Mouse (Mus musculus): ENCODE results near the gene Ciao2a.
A peak's percentile ranks its signal among the peaks of the same experiment; 100 is the strongest.

The Ciao2a gene

DNA sequence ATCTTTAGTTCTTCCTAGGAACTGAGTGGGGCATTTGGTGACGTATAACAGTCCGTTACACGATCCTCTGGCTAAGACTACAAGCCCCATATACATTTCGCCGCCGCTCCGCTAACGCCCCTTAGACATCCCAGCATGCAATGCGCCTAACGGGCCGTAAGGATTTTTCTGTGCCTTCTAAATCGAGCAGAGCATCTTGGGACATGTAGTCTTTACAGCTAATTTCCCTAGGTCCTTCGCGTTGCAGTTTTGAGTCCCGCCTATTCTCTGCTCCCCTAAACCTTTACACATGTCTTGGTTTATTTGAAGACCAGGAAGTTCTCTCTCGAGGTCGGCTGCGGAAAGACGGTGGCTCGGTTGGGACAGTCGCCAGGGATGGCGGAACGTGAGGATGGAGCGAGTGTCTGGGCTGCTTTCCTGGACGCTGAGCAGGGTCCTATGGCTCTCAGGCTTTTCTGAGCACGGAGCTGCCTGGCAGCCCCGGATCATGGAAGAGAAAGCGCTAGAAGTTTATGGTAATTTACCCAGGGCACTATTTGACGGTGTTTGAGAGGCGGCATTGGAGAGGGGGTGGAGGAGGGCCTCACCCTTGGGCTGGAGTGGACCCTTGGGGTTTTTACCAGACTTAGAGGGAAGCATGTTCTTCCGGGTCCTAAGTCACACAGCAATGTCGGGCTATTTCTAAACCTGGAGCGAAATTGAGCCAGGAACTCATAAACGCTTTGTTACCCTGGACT is at the start of gene Ciao2a, which contains the start of gene Snx1:
TSS of gene Ciao2a (plus strand) at position 156 of the 737 bp plus-strand sequence.
TSS of gene Snx1 (minus strand) at position 132 of the 737 bp plus-strand sequence.
- peak; percentile 94 for DNase-seq

GRCm38 (mm10) chr9:66078072-66078471 is 48.3 kb upstream of the Ciao2a start:
- DNase-seq = no peak

- no peak for DNase-seq
These were observed 47.9 kb upstream of the Ciao2a start for GRCm38 (mm10) chr9:66078493-66078892.

DNA sequence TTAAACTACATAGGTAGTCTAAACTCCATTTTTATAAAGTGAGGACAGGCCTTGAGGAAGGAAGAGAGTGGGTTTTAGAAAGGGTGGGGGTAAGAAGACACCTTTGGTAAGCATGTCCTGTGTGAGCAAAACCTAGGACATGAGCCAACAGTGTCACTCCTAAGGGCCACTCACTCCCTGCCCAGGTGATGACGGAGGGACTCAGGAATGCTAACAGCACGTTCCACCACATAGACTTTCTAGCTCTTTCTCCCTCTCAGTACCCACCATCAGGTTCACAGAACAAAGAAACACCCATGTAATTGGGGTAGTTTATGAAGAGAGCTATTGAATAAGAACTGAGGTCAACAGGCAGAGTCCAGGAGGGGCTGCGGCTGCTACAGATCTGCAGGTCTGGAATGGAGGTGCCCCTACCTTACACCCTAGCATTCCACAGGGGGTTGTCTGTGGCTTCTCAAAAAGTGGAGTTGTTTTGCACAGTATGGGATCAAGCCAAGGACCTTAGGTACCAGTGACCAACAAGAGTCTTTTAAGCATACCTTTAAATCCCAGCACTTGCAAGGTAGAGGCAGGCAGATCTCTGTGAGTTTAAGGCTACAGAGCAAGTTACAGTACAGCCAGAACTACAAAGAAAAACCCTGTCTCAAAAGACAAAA is 45.5 kb upstream of the Ciao2a start:
- no peak for DNase-seq

- DNase-seq = no peak
These were observed 44.4 kb upstream of the Ciao2a start for GRCm38 (mm10) chr9:66081999-66082398.

DNA sequence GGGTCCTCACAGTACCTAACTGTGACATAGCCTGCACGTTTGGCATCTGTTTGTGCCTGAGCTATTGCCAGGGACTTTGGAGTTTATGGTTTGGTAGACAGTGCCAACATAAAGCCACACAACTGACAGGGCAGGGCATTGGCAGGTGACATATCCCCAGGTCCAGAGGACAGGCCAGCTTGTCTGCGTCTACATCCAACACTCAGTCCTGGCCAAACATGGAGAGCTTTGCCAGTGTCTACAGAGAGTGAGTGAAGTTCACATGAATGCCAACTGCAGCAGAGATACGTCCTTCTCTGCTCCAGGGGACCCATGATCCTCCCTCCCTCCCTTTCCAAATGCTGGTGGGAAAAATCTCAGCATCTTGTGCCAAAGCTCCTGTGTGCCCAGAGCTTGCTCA is 42.2 kb upstream of the Ciao2a start:
- no peak for DNase-seq

DNA sequence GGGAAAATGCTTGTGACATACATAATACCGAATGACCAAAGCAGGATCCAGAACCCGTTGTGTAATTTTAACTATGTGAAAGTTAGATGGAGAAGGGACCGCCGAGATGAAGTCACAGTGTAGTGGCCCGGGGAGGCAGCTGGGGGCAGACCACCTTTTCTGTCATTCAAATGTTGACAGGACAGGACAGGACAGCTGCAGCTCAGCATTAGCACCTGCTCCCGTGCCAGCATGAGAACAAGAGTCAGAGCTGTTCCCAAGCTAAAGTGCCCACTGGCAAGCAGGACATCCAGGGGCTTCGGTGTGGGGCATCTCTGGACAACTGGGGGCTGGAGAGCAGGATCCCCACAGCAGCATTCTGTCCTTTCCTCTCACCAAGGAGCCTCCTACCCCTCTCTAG is 39.3 kb upstream of the Ciao2a start:
- no peak for DNase-seq

- DNase-seq = peak; percentile 60
These were observed 38.0 kb upstream of the Ciao2a start for GRCm38 (mm10) chr9:66088411-66088810.

DNA sequence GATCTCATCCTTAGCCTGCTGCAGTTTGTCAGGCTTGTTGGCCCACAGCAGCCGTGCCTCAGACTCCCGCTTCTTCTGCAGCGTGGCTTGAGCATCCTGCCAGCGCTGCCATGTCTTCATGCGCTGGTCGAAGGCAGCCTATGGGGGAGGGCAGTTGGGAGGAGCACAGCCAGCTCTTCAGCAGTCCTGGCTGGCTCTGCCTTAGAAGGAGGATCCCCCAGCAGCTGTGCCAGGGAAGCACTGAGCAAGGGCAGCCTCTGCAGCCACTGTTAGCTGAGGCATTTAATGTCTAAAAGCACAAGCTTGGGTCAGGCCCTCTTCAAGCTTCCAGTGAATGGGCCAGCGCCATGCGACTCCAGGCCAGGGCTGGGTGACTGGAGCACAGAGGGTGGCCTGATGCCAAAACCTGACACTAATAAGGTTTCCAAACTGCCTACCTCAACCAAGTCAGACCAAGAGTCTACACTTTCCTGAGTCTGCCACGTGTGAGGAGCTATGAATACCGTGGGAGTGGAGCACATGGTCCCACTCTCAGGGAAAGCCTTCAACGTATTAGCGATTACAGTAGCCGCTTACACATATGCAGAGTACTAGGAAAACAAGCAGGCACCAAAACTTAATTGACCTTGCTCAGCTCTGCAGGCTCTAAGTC is 35.7 kb upstream of the Ciao2a start:
- no peak for DNase-seq

- no peak for DNase-seq
These were observed 34.8 kb upstream of the Ciao2a start for GRCm38 (mm10) chr9:66091327-66092231.

- no peak for DNase-seq
These were observed 33.7 kb upstream of the Ciao2a start for GRCm38 (mm10) chr9:66092664-66093063.

DNA sequence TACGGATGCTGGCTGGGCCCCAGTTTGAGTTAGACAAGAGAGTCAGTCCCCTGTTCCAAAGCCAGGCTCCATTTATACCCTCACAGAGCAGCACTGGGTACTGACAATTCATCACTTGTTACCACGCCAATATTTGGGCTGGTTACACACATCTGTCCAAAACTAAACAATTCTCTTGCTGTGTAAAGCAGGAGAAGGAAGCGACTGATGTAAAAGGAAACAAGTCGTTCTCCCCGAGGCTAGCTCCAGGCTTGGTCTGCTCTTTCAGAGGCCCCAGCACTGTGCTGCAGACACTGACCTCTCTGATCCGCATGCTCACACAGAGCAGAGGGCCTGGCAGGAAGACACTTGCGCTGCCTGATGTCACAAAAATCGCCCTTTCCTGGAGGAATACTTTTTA is 24.8 kb upstream of the Ciao2a start:
- DNase-seq = no peak

DNA sequence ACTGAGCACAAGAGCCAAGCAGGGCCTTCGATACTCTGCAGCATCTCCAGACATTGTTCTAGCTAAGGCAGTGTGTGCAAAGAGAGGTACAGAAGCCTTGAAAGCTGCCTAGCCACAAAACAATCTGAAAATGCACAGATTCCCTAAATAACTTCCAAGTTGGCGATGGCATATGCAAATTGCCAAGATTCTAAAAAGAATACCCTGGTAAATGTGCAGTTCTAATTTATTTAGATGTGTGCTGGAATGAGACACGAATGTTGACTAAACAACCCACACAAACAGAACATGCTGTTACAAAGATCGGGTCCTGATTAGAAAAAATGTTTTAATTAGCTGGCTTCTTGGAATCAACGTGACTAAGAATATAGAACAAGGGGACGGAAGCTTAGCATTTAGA is 23.7 kb upstream of the Ciao2a start:
- DNase-seq = no peak

GRCm38 (mm10) chr9:66104601-66105000 is 21.8 kb upstream of the Ciao2a start:
- no peak for DNase-seq

- no peak for DNase-seq
These were observed 21.2 kb upstream of the Ciao2a start for GRCm38 (mm10) chr9:66105168-66105567.

DNA sequence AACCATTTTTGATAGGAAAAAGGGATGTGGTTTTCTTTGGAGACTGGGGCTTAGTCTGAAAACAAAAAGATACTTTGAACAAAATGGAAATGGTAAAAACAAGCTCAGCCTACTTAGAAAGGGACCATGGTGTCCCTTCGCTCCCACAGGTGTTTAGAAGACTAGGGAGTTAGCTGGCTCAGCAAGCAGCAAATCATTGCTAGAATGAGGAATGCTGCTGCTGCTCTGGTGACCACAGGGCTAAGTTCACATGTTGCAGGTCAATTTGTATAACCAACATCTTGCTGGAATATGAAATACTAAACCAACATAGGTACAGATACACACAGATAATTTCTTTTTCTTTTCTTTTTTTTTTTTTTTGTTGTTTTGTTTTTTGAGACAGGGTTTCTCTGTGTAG is 16.8 kb upstream of the Ciao2a start:
- no peak for DNase-seq

DNA sequence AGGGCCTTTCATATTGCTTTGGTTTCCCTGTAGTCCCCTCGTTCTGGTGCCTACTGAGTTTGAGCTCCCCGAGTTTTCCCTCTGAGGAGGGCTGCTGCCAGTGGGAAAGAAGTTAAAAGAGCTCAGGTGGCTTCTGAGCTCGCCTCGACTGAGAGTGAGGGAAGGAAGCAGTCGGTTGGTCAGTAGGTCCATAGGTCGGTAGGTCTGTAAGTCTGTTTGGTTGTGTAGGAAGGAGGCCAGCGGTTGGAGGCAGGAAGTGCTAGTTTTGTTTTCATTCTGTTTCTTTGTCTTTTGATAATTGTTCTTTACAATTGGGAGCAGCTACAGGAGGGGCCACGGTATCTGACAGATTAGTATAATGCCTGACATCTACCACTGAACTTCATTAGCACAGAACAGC is 16.3 kb upstream of the Ciao2a start:
- no peak for DNase-seq

DNA sequence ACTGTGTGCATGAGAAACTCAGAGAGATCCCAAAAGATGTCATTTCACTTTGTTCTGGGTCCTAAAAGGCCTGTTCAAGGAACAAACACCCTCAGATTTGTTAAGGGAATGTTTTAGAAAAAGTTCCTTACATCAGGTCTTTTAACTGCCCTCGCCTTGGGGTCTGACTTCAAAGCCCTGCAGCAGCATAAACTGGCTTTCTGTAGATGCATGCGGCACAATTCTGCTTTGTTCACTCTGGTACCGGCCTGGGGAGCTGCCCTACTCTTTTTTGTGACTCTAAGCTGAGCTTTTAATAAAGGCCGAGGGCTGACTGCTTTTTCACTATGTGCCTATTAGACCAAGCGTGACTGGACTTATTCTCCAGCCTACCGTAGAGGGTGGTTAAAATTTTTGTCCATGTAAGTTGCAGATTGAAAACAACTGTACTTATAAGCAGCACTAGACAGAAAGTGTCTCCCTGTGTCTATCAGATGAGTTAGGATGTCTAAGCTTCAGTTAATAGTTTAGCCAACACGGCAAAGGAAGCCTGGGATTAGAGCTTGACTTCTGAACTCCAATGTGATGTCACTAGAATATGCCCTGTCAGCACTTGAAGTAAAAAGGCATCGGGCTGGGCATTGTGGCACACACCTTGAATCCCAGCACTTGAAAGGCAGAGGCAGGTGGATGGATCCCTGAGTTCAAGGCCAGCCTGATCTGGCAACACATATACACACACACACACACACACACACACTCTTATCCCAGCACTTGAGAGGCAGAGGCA is 15.6 kb upstream of the Ciao2a start:
- DNase-seq = no peak

DNA sequence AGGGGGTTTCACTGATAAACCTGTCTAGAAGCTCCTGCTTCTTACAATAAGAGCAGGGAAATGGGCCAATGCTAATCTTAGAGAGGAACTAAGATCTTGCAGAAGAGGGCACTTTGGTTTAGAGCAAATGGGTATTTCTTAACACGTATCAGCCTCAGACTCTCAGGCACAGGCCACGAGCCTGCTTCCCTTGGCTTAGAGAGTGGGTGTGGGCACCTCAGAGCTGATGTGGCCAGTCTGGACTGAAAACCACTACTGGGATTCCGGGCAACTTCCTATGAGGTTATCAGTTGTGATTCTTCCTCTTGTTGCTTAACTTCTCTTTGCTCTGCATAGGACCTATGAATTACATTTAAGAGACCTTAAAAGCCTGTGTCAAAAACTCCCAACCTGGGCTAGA is 12.1 kb upstream of the Ciao2a start:
- no peak for DNase-seq

DNA sequence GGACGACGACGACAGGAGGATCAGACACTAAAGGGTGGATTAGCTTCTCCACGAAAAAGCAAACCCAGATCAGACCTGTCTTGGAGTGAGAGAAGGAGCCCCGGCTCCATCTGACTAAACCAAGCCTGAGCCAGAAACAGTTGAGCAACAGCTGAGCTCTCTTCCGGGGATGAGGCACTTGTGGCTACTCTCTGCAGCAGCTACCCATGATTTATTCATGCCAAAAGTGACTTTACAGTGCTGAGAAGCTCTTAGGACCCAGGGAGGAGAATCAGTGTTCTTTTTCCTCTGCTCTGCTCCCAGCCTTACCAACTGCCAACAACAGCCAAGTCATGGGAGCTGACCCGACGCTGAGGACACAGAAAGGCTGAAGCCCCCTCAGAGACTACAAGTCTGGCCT is 9.5 kb upstream of the Ciao2a start:
- no peak for DNase-seq

- DNase-seq = no peak
These were observed 6.9 kb upstream of the Ciao2a start for GRCm38 (mm10) chr9:66119498-66119897.

- no peak for DNase-seq
These were observed 6.3 kb upstream of the Ciao2a start for GRCm38 (mm10) chr9:66120106-66120505.

Measured in thymus, postnatal 25 days (tissue).